Mouse (Mus musculus): ENCODE results near the gene Cd209g. TPM values are rescaled to one million over a fixed set of nuclear protein-coding genes. Genes with fewer than 3 reads are reported as not detected.

Cd209g gene
- total RNA-seq, 2 experiments from 2014 or later, result 2.6 TPM; not detected in 1

Other genes with a start within 250 kb of the Cd209g start
- gene Cd209b, start 207.3 kb upstream of the Cd209g start, total RNA-seq (2015; ENCODE audit: low replicate concordance), result not detected in 2 replicates
- not detected in 2 replicates for gene Cd209b, start 207.3 kb upstream of the Cd209g start, total RNA-seq (2017; ENCODE audit: low replicate concordance)
- gene Cd209c, start 179.4 kb upstream of the Cd209g start, total RNA-seq (2015; ENCODE audit: low replicate concordance), result not detected in 2 replicates
- gene Cd209c, start 179.4 kb upstream of the Cd209g start, total RNA-seq (2017; ENCODE audit: low replicate concordance), result 0.08 TPM in 1 of 2 replicates, not detected in the other
- 15.1 and 19.8 TPM in 2 replicates for gene Cd209f, start 28.3 kb upstream of the Cd209g start, total RNA-seq (2015; ENCODE audit: low replicate concordance)
- gene Cd209f, start 28.3 kb upstream of the Cd209g start, total RNA-seq (2017; ENCODE audit: low replicate concordance), result 6.4 TPM in 1 of 2 replicates, not detected in the other
- gene Evi5l, start 32.5 kb downstream of the Cd209g start, total RNA-seq (2015; ENCODE audit: low replicate concordance), result 2.9 and 6.1 TPM in 2 replicates
- 2.2 and 13.6 TPM in 2 replicates for gene Evi5l, start 32.5 kb downstream of the Cd209g start, total RNA-seq (2017; ENCODE audit: low replicate concordance)
- gene Prr36, start 83.4 kb downstream of the Cd209g start, total RNA-seq (2015; ENCODE audit: low replicate concordance), result not detected in 2 replicates
- gene Prr36, start 83.4 kb downstream of the Cd209g start, total RNA-seq (2017; ENCODE audit: low replicate concordance), result not detected in 2 replicates
- gene Lrrc8e, start 92.7 kb downstream of the Cd209g start, total RNA-seq (2015; ENCODE audit: low replicate concordance), result not detected in 2 replicates
- gene Lrrc8e, start 92.7 kb downstream of the Cd209g start, total RNA-seq (2017; ENCODE audit: low replicate concordance), result 0.76 TPM in 1 of 2 replicates, not detected in the other
- 25.2 and 25.6 TPM in 2 replicates for gene Map2k7, start 104.6 kb downstream of the Cd209g start, total RNA-seq (2015; ENCODE audit: low replicate concordance)
- 16.9 and 20.3 TPM in 2 replicates for gene Map2k7, start 104.6 kb downstream of the Cd209g start, total RNA-seq (2017; ENCODE audit: low replicate concordance)
- 2.5 TPM in 1 of 2 replicates, not detected in the other for gene Gm49320, start 104.8 kb downstream of the Cd209g start, total RNA-seq (2015; ENCODE audit: low replicate concordance)
- gene Gm49320, start 104.8 kb downstream of the Cd209g start, total RNA-seq (2017; ENCODE audit: low replicate concordance), result not detected in 2 replicates
- not detected in 2 replicates for gene Tgfbr3l, start 114.1 kb downstream of the Cd209g start, total RNA-seq (2015; ENCODE audit: low replicate concordance)
- not detected in 2 replicates for gene Tgfbr3l, start 114.1 kb downstream of the Cd209g start, total RNA-seq (2017; ENCODE audit: low replicate concordance)
- 4.2 and 10.5 TPM in 2 replicates for gene Snapc2, start 119.0 kb downstream of the Cd209g start, total RNA-seq (2015; ENCODE audit: low replicate concordance)
- 3.2 and 6.7 TPM in 2 replicates for gene Snapc2, start 119.0 kb downstream of the Cd209g start, total RNA-seq (2017; ENCODE audit: low replicate concordance)
- gene Ctxn1, start 125.2 kb downstream of the Cd209g start, total RNA-seq (2015; ENCODE audit: low replicate concordance), result not detected in 2 replicates
- 1.1 TPM in 1 of 2 replicates, not detected in the other for gene Ctxn1, start 125.2 kb downstream of the Cd209g start, total RNA-seq (2017; ENCODE audit: low replicate concordance)
- gene Timm44, start 141.8 kb downstream of the Cd209g start, total RNA-seq (2015; ENCODE audit: low replicate concordance), result 30.6 and 42.9 TPM in 2 replicates
- gene Timm44, start 141.8 kb downstream of the Cd209g start, total RNA-seq (2017; ENCODE audit: low replicate concordance), result 28.4 and 36.9 TPM in 2 replicates
- 12.6 and 23.4 TPM in 2 replicates for gene Ccl25, start 191.1 kb downstream of the Cd209g start, total RNA-seq (2015; ENCODE audit: low replicate concordance)
- 7.1 and 17.3 TPM in 2 replicates for gene Ccl25, start 191.1 kb downstream of the Cd209g start, total RNA-seq (2017; ENCODE audit: low replicate concordance)
- 51.2 and 69.2 TPM in 2 replicates for gene Elavl1, start 191.3 kb downstream of the Cd209g start, total RNA-seq (2015; ENCODE audit: low replicate concordance)
- gene Elavl1, start 191.3 kb downstream of the Cd209g start, total RNA-seq (2017; ENCODE audit: low replicate concordance), result 45.0 and 55.6 TPM in 2 replicates

Measured in erythroid progenitor cell, adult 5-6 weeks (primary cell).